Mouse (Mus musculus) thymus, adult 2 months (tissue): ENCODE data around the gene Shisal2a.

ENCODE experiments used
- CTCF ChIP-seq: fragments of 200-500 bp; IDR thresholded peaks from 2 replicates; pipeline ENCODE4 v1.5.1; 2012; ENCODE audit warnings: mild to moderate bottlenecking, control low read depth, low read length, moderate library complexity, borderline replicate concordance; ENCODE audit not compliant: control insufficient read depth, poor library complexity, insufficient read depth; ENCODE audit errors: extremely low read depth
- POLR2A ChIP-seq: fragments of 200-500 bp; IDR thresholded peaks from 2 replicates; pipeline ENCODE4 v1.6.1; 2012; ENCODE audit warnings: mild to moderate bottlenecking, low read length, control low read depth, moderate library complexity; ENCODE audit not compliant: control insufficient read depth, poor library complexity, insufficient read depth; ENCODE audit errors: extremely low read depth

GRCm38 (mm10) chr4:108431561-108431936 is 48.4 kb upstream of the Shisal2a start:
- no peak for TF ChIP-seq CTCF
- no peak for TF ChIP-seq POLR2A
